Mouse (Mus musculus): Measurements from ENCODE around the gene Ankrd53.

DNA sequence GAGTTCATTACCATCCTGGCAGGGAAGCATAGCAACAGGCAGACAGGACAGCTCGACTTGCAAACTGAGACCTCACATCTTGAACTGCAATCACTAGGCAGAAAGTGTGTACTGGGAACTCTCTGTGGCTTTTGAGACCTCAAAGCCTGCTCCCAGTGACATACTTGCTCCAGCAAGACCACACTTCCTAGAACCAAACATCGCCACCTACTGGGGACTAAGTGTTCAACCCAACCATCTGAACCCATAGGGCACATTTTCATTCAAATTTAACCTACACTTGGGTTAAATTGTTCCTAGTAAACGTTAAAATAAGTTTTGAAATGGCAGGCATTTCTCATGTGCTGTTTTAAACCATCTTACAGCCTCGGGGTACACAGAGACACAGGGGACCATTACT lies 35.3 kb upstream of the Ankrd53 start:
- TF ChIP-seq CTCF (IDR thresholded peaks at IDR 0.05; ENCODE audit: low read depth) (peak; percentile 59), EP300 (optimal IDR thresholded peaks at IDR 0.05) (no peak)
